Mouse (Mus musculus) ES-E14 (cell line): Measurements from ENCODE around the gene Vapb.

ENCODE experiments used
- CHD2 ChIP-seq: IDR thresholded peaks from 2 replicates; pipeline ENCODE4 v1.6.1; 2014; ENCODE audit warnings: mild to moderate bottlenecking, low read depth, low read length, inconsistent platforms
- HCFC1 ChIP-seq: IDR thresholded peaks from 2 replicates; pipeline ENCODE4 v1.6.1; 2012; ENCODE audit warnings: low read length, inconsistent platforms, borderline replicate concordance; ENCODE audit not compliant: insufficient read depth
- MAFK ChIP-seq: IDR thresholded peaks from 2 replicates; pipeline ENCODE4 v1.6.1; 2014; ENCODE audit warnings: mild to moderate bottlenecking, low read depth, low read length, inconsistent platforms; ENCODE audit not compliant: insufficient read depth
- ZC3H11A ChIP-seq: IDR thresholded peaks from 2 replicates; pipeline ENCODE4 v1.6.1; 2012; ENCODE audit warnings: low read depth, mild to moderate bottlenecking, inconsistent platforms, low read length, borderline replicate concordance
- ZNF384 ChIP-seq: IDR thresholded peaks from 2 replicates; pipeline ENCODE4 v1.6.1; 2012; ENCODE audit warnings: low read depth, low read length, inconsistent platforms

- TF ChIP-seq ZNF384: no peak
- no peak for TF ChIP-seq HCFC1
- TF ChIP-seq CHD2: no peak
- no peak for TF ChIP-seq ZC3H11A
- TF ChIP-seq MAFK: no peak
These were observed 27.3 kb downstream of the Vapb start for GRCm38 (mm10) chr2:173764629-173765028.
